In genomic region chr13:17762405-17762804, GRCm38 (mm10) we compare ENCODE assay signal across 26 mouse cellular contexts.
"Had no signal": no experiment of that assay in that cellular context is flagged by ENCODE, and none has a peak within 500 bp of the region (broad histone marks: within the 10 kb centered on the region; RNA-seq: fewer than 3 reads in every experiment).

No protein-coding gene starts in this region.

- H3K4me3 ChIP-seq: heart, adult 2 months; heart, embryonic 13.5 days; heart, embryonic 15.5 days; kidney, embryonic 15.5 days; left cerebral cortex, adult 2 months; limb, embryonic 10.5 days; limb, embryonic 12.5 days; liver, embryonic 13.5 days had no signal

- H3K36me3 ChIP-seq: heart, embryonic 15.5 days had no signal

- H3K27ac ChIP-seq: heart, adult 2 months; heart, embryonic 13.5 days; heart, embryonic 15.5 days; hindbrain, embryonic 14.5 days; kidney, embryonic 15.5 days; kidney, postnatal 0 days; left cerebral cortex, adult 2 months; limb, embryonic 10.5 days; limb, embryonic 12.5 days; liver, embryonic 13.5 days had no signal

- H3K4me2 ChIP-seq: heart, embryonic 11.5 days; heart, embryonic 13.5 days; heart, embryonic 15.5 days; hindbrain, embryonic 14.5 days; kidney, embryonic 15.5 days; limb, embryonic 12.5 days; liver, embryonic 11.5 days; liver, embryonic 13.5 days had no signal

- ATAC-seq: hindbrain, embryonic 16.5 days; intestine, embryonic 16.5 days had no signal

- H3K9me3 ChIP-seq: heart, embryonic 13.5 days; heart, embryonic 15.5 days; kidney, embryonic 15.5 days; limb, embryonic 10.5 days; limb, embryonic 12.5 days; liver, embryonic 13.5 days had no signal

- H3K27me3 ChIP-seq: heart, embryonic 13.5 days; heart, embryonic 15.5 days; kidney, embryonic 15.5 days; limb, embryonic 12.5 days; liver, embryonic 13.5 days had no signal

- DNase-seq: gastrocnemius, postnatal 14 days; gastrocnemius, postnatal 36 days; heart, adult 11 months; heart, adult 2 months; heart, postnatal 14 days; heart, postnatal 36 days; kidney, adult 11 months; kidney, adult 2 months; kidney, adult 9 months; kidney, postnatal 14 days; kidney, postnatal 36 days; layer of hippocampus, adult 9-11 months; liver; liver, embryonic 13.5 days had no signal

- H3K9ac ChIP-seq: heart, embryonic 13.5 days; heart, embryonic 15.5 days; hindbrain, embryonic 14.5 days; kidney, embryonic 15.5 days; limb, embryonic 12.5 days; liver, embryonic 13.5 days had no signal

- H3K4me1 ChIP-seq: kidney, embryonic 15.5 days; limb, embryonic 10.5 days; limb, embryonic 12.5 days; liver, embryonic 13.5 days had no signal
